Mouse (Mus musculus) olfactory bulb, adult 2 months (tissue): ENCODE measurements around the gene Phactr1.

ENCODE experiments used
- CTCF ChIP-seq: fragments of 200-500 bp; IDR thresholded peaks from 2 replicates; pipeline ENCODE4 v1.5.1; 2012; ENCODE audit warnings: low read depth, mild to moderate bottlenecking, low read length, moderate library complexity; ENCODE audit not compliant: insufficient read depth
- POLR2A ChIP-seq: fragments of 200-500 bp; IDR thresholded peaks from 2 replicates; pipeline ENCODE4 v1.6.1; 2012; ENCODE audit warnings: mild to moderate bottlenecking, low read depth, low read length, moderate library complexity; ENCODE audit not compliant: insufficient read depth

- TF ChIP-seq CTCF (no peak), POLR2A (no peak)
Observed at GRCm38 (mm10) chr13:42681299-42681698, 876 bp downstream of the Phactr1 start.
